Mouse (Mus musculus) heart, embryonic 13.5 days (tissue): ENCODE measurements at regions not wholly inside any gene's neighbourhood (a gene's known extent, or its start where the extent isn't known, plus 50 kb on each side); places are given as distances from the start of the nearest gene placed in this dataset.
"Not testable (repeated sequence)": the region's sequence is repeated elsewhere in the genome, so short reads cannot be mapped to it uniquely, and the experiment has no call there.

Source experiments
- ATAC-seq: fragments of 200-750 bp; cut with Nextera tagmentation; 2 replicates; pipeline ENCODE4 v1.8.0; 2017; ENCODE audit warnings: moderate TSS enrichment; ENCODE audit not compliant: insufficient number of reproducible peaks, low FRiP score, low TSS enrichment; ENCODE audit errors: extremely low read depth
- H3K27ac ChIP-seq: fragments of 300-500 bp; sonication (generic); replicated peaks from 2 replicates; pipeline ENCODE4 v1.5.1; 2015; ENCODE audit warnings: moderate library complexity, mild to moderate bottlenecking, inconsistent platforms
- H3K27me3 ChIP-seq: fragments of 300-500 bp; sonication (generic); replicated peaks from 2 replicates; pipeline ENCODE4 v1.6.1; 2015; ENCODE audit warnings: mild to moderate bottlenecking, inconsistent platforms
- H3K36me3 ChIP-seq: fragments of 300-500 bp; sonication (generic); 2 replicates; pipeline ENCODE4 v1.6.1; 2015; ENCODE audit warnings: mild to moderate bottlenecking, inconsistent platforms
- H3K4me1 ChIP-seq: fragments of 300-500 bp; sonication (generic); 2 replicates; pipeline ENCODE4 v1.6.1; 2015; ENCODE audit warnings: inconsistent platforms
- H3K4me2 ChIP-seq: fragments of 300-500 bp; sonication (generic); 2 replicates; pipeline ENCODE4 v1.6.1; 2015; ENCODE audit warnings: inconsistent platforms, mild to moderate bottlenecking, moderate library complexity
- H3K4me3 ChIP-seq: fragments of 300-500 bp; sonication (generic); 2 replicates; pipeline ENCODE4 v1.5.1; 2015; ENCODE audit warnings: moderate library complexity, mild to moderate bottlenecking, inconsistent platforms
- H3K9ac ChIP-seq: fragments of 300-500 bp; sonication (generic); 2 replicates; pipeline ENCODE4 v1.6.1; 2015; ENCODE audit warnings: inconsistent platforms, mild to moderate bottlenecking, moderate library complexity
- H3K9me3 ChIP-seq: fragments of 300-500 bp; sonication (generic); 2 replicates; pipeline ENCODE4 v1.6.1; 2016; ENCODE audit warnings: inconsistent platforms
- WGBS: fragments of 180-500 bp; shearing (Covaris S2); methylation state at CpG from one replicate; pipeline ENCODE4 v1.1.7; 2015; ENCODE audit warnings: mixed read lengths; 5-methylcytosine and 5-hydroxymethylcytosine counted together

- Histone ChIP-seq H3K4me3 (no peak overlapping the region), H3K36me3 (no peaks in the 10 kb centered on the region), H3K9ac (no peak overlapping the region), H3K27me3 (no peaks in the 10 kb centered on the region), H3K4me1 (no peaks in the 10 kb centered on the region), H3K27ac (no peak overlapping the region), H3K9me3 (no peaks in the 10 kb centered on the region), H3K4me2 (no peak overlapping the region)
- no peak for ATAC-seq
- 55% methylated on average over 1 of the region's 1 CpGs for WGBS
Observed at GRCm38 (mm10) chr13:4348890-4349289, 69.7 kb upstream of the Akr1c12 start.

DNA sequence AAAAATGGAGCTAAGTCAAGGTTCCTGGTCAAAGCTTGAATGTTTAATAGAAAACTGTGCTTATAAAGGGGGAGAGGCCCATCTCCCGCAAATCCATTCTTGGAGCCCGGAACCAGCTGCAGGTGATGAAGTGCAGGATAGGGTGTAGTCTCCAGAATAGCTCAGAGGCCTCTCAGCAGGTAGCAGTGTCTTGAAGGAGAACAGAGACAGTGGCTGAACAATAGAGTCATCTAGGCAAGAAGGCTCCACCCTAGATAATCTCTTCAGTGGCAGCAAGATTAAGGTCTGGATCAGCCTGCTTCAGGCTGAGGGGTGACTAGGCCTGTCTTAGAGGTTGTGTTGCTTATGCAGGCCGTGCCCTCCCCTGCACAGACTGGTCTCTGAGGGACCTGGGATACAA is 71.4 kb upstream of the Akr1c12 start:
- Histone ChIP-seq H3K27me3 (no peaks in the 10 kb centered on the region), H3K4me1 (no peaks in the 10 kb centered on the region), H3K4me2 (no peak overlapping the region), H3K36me3 (no peaks in the 10 kb centered on the region), H3K4me3 (no peak overlapping the region), H3K27ac (no peak overlapping the region), H3K9ac (no peak overlapping the region), H3K9me3 (peaks cover 5% of the 10 kb centered on the region; the same call in 1 of the 2 replicates)
- WGBS, result 67% methylated on average over 3 of the region's 3 CpGs
- ATAC-seq, result no peak

GRCm38 (mm10) chr13:4376654-4377053 is 57.5 kb upstream of the Akr1c6 start:
- not testable (repeated sequence) for H3K9me3 ChIP-seq, ATAC-seq, H3K4me3 ChIP-seq, H3K36me3 ChIP-seq, H3K27me3 ChIP-seq, H3K4me1 ChIP-seq, H3K27ac ChIP-seq, H3K9ac ChIP-seq
- H3K4me2 ChIP-seq, result peak overlapping the region; percentile 36
- 24% methylated on average over 8 of the region's 8 CpGs for WGBS
